Mouse (Mus musculus) CH12.LX (cell line): ENCODE measurements at regions not wholly inside any gene's neighbourhood (a gene's known extent, or its start where the extent isn't known, plus 50 kb on each side); places are given as distances from the start of the nearest gene placed in this dataset.

ENCODE experiments used
- DNase-seq: peaks from one replicate; pipeline ENCODE4 v3.0.0-alpha.2; 2013; ENCODE audit errors: extremely low read depth
- H3K27ac ChIP-seq: 2 replicates; pipeline ENCODE4 v1.5.1; 2012; ENCODE audit warnings: low read depth, mild to moderate bottlenecking, control low read depth, moderate library complexity; ENCODE audit not compliant: insufficient read depth
- H3K27me3 ChIP-seq: replicated peaks from 2 replicates; pipeline ENCODE3; 2012; ENCODE audit warnings: inconsistent platforms
- H3K36me3 ChIP-seq, 2 experiments: replicated peaks in 1 of 2; 2 replicates each; pipeline versions ENCODE3 to v1.6.1; 2012; ENCODE audit warnings: inconsistent platforms in 1 of 2, low read length in 1 of 2, mild to moderate bottlenecking in 1 of 2, mixed read lengths in 1 of 2, moderate library complexity in 1 of 2; ENCODE audit not compliant: control insufficient read depth in 1 of 2, insufficient read depth in 1 of 2
- H3K4me1 ChIP-seq, 2 experiments: 2 replicates each; pipeline ENCODE4 v1.6.1; 2012; ENCODE audit warnings: inconsistent platforms in 1 of 2, moderate library complexity in 1 of 2; ENCODE audit not compliant: insufficient read depth in 2 of 2, control insufficient read depth in 1 of 2
- H3K4me2 ChIP-seq: 2 replicates; pipeline ENCODE4 v1.6.1; 2012; ENCODE audit warnings: low read depth, mild to moderate bottlenecking, control low read depth; ENCODE audit not compliant: poor library complexity, insufficient read depth, severe bottlenecking
- H3K4me3 ChIP-seq, 3 experiments: fragments of 150-350 bp in 1 of 3; sonication (generic) in 1 of 3; replicated peaks in 1 of 3; 2 replicates each; pipeline versions ENCODE3 to v1.5.1; 2011 to 2012; ENCODE audit warnings: low read depth in 2 of 3, low read length in 2 of 3, mild to moderate bottlenecking in 2 of 3, moderate library complexity in 2 of 3, control low read depth in 1 of 3, improper control_type of control experiment in 1 of 3, inconsistent platforms in 1 of 3, mixed read lengths in 1 of 3; ENCODE audit not compliant: poor library complexity in 1 of 3
- H3K79me2 ChIP-seq: replicated peaks from 2 replicates; pipeline ENCODE4 v1.6.1; 2012; ENCODE audit warnings: mild to moderate bottlenecking, moderate library complexity; ENCODE audit not compliant: control insufficient read depth, poor library complexity, insufficient read depth, severe bottlenecking; ENCODE audit errors: extremely low read depth
- H3K9ac ChIP-seq: 2 replicates; pipeline ENCODE4 v1.6.1; 2012; ENCODE audit warnings: low read depth, mild to moderate bottlenecking, control low read depth, moderate library complexity; ENCODE audit not compliant: insufficient read depth
- H3K9me3 ChIP-seq: replicated peaks from 2 replicates; pipeline ENCODE3; 2012; ENCODE audit warnings: low read length, inconsistent platforms, mixed read lengths
- BHLHE40 ChIP-seq: IDR thresholded peaks from 2 replicates; pipeline ENCODE4 v1.6.1; 2011; ENCODE audit warnings: mild to moderate bottlenecking, low read depth, low read length, improper control_type of control experiment
- CHD1 ChIP-seq: IDR thresholded peaks from 2 replicates; pipeline ENCODE4 v1.6.1; 2012; ENCODE audit warnings: low read depth, low read length, improper control_type of control experiment, inconsistent platforms
- CTCF ChIP-seq, 2 experiments: IDR thresholded peaks in 1 of 2; conservative IDR thresholded peaks in 1 of 2; 2 replicates each; pipeline ENCODE4 v1.5.1; 2011 to 2012; ENCODE audit warnings: low read depth in 2 of 2, low read length in 2 of 2, improper control_type of control experiment in 1 of 2, inconsistent platforms in 1 of 2, mild to moderate bottlenecking in 1 of 2, moderate library complexity in 1 of 2
- E2F4 ChIP-seq: IDR thresholded peaks from 2 replicates; pipeline ENCODE4 v1.6.1; 2011; ENCODE audit warnings: low read depth, low read length, improper control_type of control experiment; ENCODE audit not compliant: insufficient replicate concordance
- ELF1 ChIP-seq: IDR thresholded peaks from 2 replicates; pipeline ENCODE4 v1.6.1; 2014; ENCODE audit warnings: low read depth, mild to moderate bottlenecking, inconsistent platforms, low read length, improper control_type of control experiment
- ETS1 ChIP-seq: conservative IDR thresholded peaks from 2 replicates; pipeline ENCODE4 v1.6.1; 2012; ENCODE audit warnings: low read depth, mild to moderate bottlenecking, inconsistent platforms, low read length, improper control_type of control experiment, moderate library complexity
- HCFC1 ChIP-seq: IDR thresholded peaks from 2 replicates; pipeline ENCODE4 v1.6.1; 2012; ENCODE audit warnings: low read depth, mild to moderate bottlenecking, inconsistent platforms, low read length, improper control_type of control experiment
- JUN ChIP-seq: IDR thresholded peaks from 2 replicates; pipeline ENCODE4 v1.6.1; 2011; ENCODE audit warnings: low read depth, mild to moderate bottlenecking, low read length, improper control_type of control experiment, moderate library complexity; ENCODE audit not compliant: insufficient read depth
- JUND ChIP-seq: conservative IDR thresholded peaks from 2 replicates; pipeline ENCODE4 v1.6.1; 2011; ENCODE audit warnings: low read depth, low read length, improper control_type of control experiment
- KAT2A ChIP-seq: IDR thresholded peaks from 2 replicates; pipeline ENCODE4 v1.6.1; 2012; ENCODE audit warnings: low read length, improper control_type of control experiment, inconsistent platforms; ENCODE audit not compliant: insufficient replicate concordance
- MAFK ChIP-seq: IDR thresholded peaks from 2 replicates; pipeline ENCODE4 v1.6.1; 2011; ENCODE audit warnings: low read length, improper control_type of control experiment; ENCODE audit not compliant: insufficient replicate concordance
- MAX ChIP-seq: IDR thresholded peaks from 2 replicates; pipeline ENCODE4 v1.6.1; 2011; ENCODE audit warnings: low read length, improper control_type of control experiment
- MAZ ChIP-seq: IDR thresholded peaks from 2 replicates; pipeline ENCODE4 v1.6.1; 2012; ENCODE audit warnings: low read depth, mild to moderate bottlenecking, inconsistent platforms, low read length, improper control_type of control experiment, moderate library complexity
- MYC ChIP-seq: IDR thresholded peaks from 2 replicates; pipeline ENCODE4 v1.6.1; 2011; ENCODE audit warnings: low read depth, mild to moderate bottlenecking, improper control_type of control experiment, low read length
- NELFE ChIP-seq: IDR thresholded peaks from 2 replicates; pipeline ENCODE4 v1.6.1; 2011; ENCODE audit warnings: low read depth, low read length, improper control_type of control experiment
- NRF1 ChIP-seq: IDR thresholded peaks from 2 replicates; pipeline ENCODE4 v1.6.1; 2014; ENCODE audit warnings: low read depth, mild to moderate bottlenecking, inconsistent platforms, low read length, improper control_type of control experiment, moderate library complexity
- PAX5 ChIP-seq: IDR thresholded peaks from 2 replicates; pipeline ENCODE4 v1.6.1; 2012; ENCODE audit warnings: low read length, inconsistent platforms, mixed read lengths
- POLR2A ChIP-seq: IDR thresholded peaks from 2 replicates; pipeline ENCODE4 v1.6.1; 2011; ENCODE audit warnings: low read depth, mild to moderate bottlenecking, improper control_type of control experiment, low read length
- RAD21 ChIP-seq: IDR thresholded peaks from 2 replicates; pipeline ENCODE4 v1.6.1; 2011; ENCODE audit warnings: low read depth, mild to moderate bottlenecking, low read length, improper control_type of control experiment, moderate library complexity
- RCOR1 ChIP-seq: conservative IDR thresholded peaks from 2 replicates; pipeline ENCODE4 v1.6.1; 2012; ENCODE audit warnings: low read depth, mild to moderate bottlenecking, inconsistent platforms, low read length, improper control_type of control experiment
- SIN3A ChIP-seq: IDR thresholded peaks from 2 replicates; pipeline ENCODE4 v1.6.1; 2012; ENCODE audit warnings: low read length, improper control_type of control experiment, inconsistent platforms
- TBP ChIP-seq: conservative IDR thresholded peaks from 2 replicates; pipeline ENCODE4 v1.6.1; 2011; ENCODE audit warnings: low read depth, low read length, improper control_type of control experiment
- UBTF ChIP-seq: IDR thresholded peaks from 2 replicates; pipeline ENCODE4 v1.6.1; 2012; ENCODE audit warnings: low read depth, mild to moderate bottlenecking, inconsistent platforms, low read length, improper control_type of control experiment, moderate library complexity
- USF1 ChIP-seq: IDR thresholded peaks from 2 replicates; pipeline ENCODE4 v1.6.1; 2014; ENCODE audit warnings: low read depth, mild to moderate bottlenecking, inconsistent platforms, low read length, improper control_type of control experiment
- ZMIZ1 ChIP-seq: IDR thresholded peaks from 2 replicates; pipeline ENCODE4 v1.6.1; 2012; ENCODE audit warnings: low read depth, mild to moderate bottlenecking, inconsistent platforms, low read length, improper control_type of control experiment
- dilution Hi-C: fragments of 300-500 bp; cut with MboI; formaldehyde crosslinking; loops from 2 replicates; pipeline ENCODE4 v1.14.3; 2020; ENCODE audit warnings: low sequenced_read_pairs; ENCODE audit not compliant: extremely low pct_unique_long_range_greater_than_20kb, extremely low pct_ligation_motif_present
- in situ Hi-C: fragments of 300-500 bp; cut with MboI; formaldehyde crosslinking; loops from 3 replicates; pipeline ENCODE4 v1.14.3; 2019; ENCODE audit warnings: low sequenced_read_pairs, low pct_ligation_motif_present, low pct_unique_long_range_greater_than_20kb, mixed read lengths

- H3K9ac ChIP-seq = no peak overlapping the region
- no peak for DNase-seq
- no peak overlapping the region for H3K4me3 ChIP-seq
- peaks cover 0 to 4% of the 10 kb centered on the region in 2 experiments; a peak in 1 of 4 replicates for H3K4me1 ChIP-seq
- no peaks in the 10 kb centered on the region for H3K27me3 ChIP-seq
- H3K27ac ChIP-seq = no peak overlapping the region
- no peaks in the 10 kb centered on the region for H3K79me2 ChIP-seq
- no peaks in the 10 kb centered on the region for H3K36me3 ChIP-seq
- in situ Hi-C loops (no loop called here), dilution Hi-C loops (no loop called here)
- TF ChIP-seq SIN3A (no peak), JUND (no peak), MAX (no peak), E2F4 (no peak), MAZ (no peak), ZMIZ1 (no peak), RCOR1 (no peak), ELF1 (no peak), PAX5 (no peak), KAT2A (no peak), CTCF (conservative IDR thresholded peaks at IDR 0.05 in 1 of 2, IDR thresholded peaks at IDR 0.05 in 1 of 2; ENCODE audit: low read depth in 2 of 2, low read length in 2 of 2) (no peak), RAD21 (no peak), HCFC1 (no peak), POLR2A (no peak), USF1 (no peak), ETS1 (no peak), NELFE (no peak), CHD1 (no peak)
- H3K9me3 ChIP-seq = no peaks in the 10 kb centered on the region
- no peak overlapping the region for H3K4me2 ChIP-seq
These were observed 223.3 kb upstream of the Noct start for GRCm38 (mm10) chr3:51000938-51001337.

DNA sequence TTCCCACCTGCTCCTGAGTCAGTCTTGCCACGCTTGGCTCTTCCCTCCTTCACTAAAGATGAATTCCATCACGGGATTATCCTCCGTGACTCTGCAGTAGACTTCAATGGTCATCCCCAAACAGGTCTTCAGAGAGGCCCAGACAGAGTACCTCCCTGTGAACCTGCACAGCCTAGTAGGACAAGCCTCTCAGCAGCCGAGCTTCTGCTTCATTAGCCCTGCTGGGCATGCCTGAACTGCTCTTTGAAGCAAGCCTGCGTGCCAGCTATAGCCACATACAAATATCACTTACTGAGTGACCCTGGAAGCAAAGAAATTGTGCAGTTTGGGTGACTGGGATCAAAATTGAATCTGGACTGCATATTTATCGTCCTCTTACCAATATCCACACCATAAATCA, 221.6 kb upstream of the Noct start:
- H3K4me2 ChIP-seq = no peak overlapping the region
- in situ Hi-C loops (no loop called here), dilution Hi-C loops (no loop called here)
- no peaks in the 10 kb centered on the region for H3K9me3 ChIP-seq
- no peak for DNase-seq
- no peak for TF ChIP-seq JUN
- no peak for TF ChIP-seq MAFK
- no peak for TF ChIP-seq CHD1
- no peak for TF ChIP-seq TBP
- TF ChIP-seq BHLHE40 = no peak
- no peak for TF ChIP-seq UBTF
- no peak for TF ChIP-seq USF1
- no peak for TF ChIP-seq MYC
- TF ChIP-seq NRF1 = no peak
- no peak overlapping the region for H3K9ac ChIP-seq
- H3K4me3 ChIP-seq = no peak overlapping the region
- no peaks in the 10 kb centered on the region for H3K79me2 ChIP-seq
- peaks cover 0 to 4% of the 10 kb centered on the region in 2 experiments; a peak in 1 of 4 replicates for H3K4me1 ChIP-seq
- no peak overlapping the region for H3K27ac ChIP-seq
- H3K36me3 ChIP-seq = no peaks in the 10 kb centered on the region
- H3K27me3 ChIP-seq = no peaks in the 10 kb centered on the region
